Mouse (Mus musculus) left cerebral cortex, postnatal 36 days (tissue): ENCODE results near the gene Olfr1451. TPM values are rescaled to one million over a fixed set of nuclear protein-coding genes. Genes with fewer than 3 reads are reported as not detected.
"Not testable (repeated sequence)": the region's sequence is repeated elsewhere in the genome, so short reads cannot be mapped to it uniquely, and the experiment has no call there.

Experiments
- DNase-seq, 2 experiments: peaks; one replicate each; pipeline ENCODE4 v3.0.0; 2021 to 2022; ENCODE audit warnings: low spot score in 2 of 2, mixed read lengths in 1 of 2
- intact Hi-C: fragments of 180-260 bp; cut with DNase I; formaldehyde crosslinking; loops from one replicate; pipeline ENCODE4 v1.15.1; 2025
- total RNA-seq, 2 experiments: library from RNA; stranded (reverse); gene quantifications; 2 replicates each; pipeline ENCODE4 v1.2.3; 2021

The Olfr1451 gene
- total RNA-seq, result not detected

- DNase-seq, result no peak
- intact Hi-C loops, result no loop called here
Observed at GRCm38 (mm10) chr19:12994714-12995113, at the start of gene Olfr1451. Olfr1451 (plus strand) TSS chr19:12995014.

DNA sequence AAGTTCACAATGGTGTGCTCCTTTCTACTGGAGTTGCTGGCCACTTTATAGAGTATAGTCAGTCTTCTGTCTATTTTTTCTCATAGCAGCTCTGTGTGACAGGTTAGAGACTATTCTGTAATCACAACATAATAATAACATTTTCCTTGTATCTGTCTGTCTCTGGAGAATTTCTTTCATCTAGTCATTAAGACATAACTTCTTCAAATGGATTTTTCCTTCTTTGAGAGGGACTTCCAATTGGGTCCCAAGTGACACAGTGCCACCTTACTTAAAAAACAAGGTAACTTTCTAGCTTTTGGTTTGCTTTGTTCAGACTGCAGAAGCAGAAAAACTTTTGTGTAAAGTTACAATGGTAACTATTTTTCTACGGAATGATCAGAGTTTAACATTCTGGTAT is 44.9 kb upstream of the Olfr1451 start, which contains the start of gene Olfr1450:
Gene Olfr1450, plus strand, starts transcription at position 301 of the 400 bp plus-strand sequence.
- intact Hi-C loops, result no loop called here
- no peak for DNase-seq

DNA sequence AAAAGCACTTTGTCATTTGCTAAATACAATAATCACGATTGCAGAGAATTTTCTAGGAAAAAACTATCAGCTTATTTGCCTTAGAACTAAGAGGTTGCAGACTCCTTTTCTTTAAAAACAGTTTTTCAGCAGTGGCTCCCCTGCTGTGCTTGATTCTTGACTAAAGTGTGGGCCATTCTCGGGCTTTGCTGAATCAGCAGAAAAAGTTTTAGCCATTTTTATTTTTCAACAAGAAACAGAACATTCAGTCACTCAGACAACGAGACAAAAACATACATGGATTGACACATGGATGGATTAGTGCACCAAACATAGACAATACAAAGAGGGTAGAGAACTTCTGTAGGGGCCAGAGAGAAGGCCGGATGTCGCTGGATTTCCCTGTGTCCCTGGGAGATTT is 24.7 kb upstream of the Olfr1451 start:
- DNase-seq, intact Hi-C loops: not testable (repeated sequence)

DNA sequence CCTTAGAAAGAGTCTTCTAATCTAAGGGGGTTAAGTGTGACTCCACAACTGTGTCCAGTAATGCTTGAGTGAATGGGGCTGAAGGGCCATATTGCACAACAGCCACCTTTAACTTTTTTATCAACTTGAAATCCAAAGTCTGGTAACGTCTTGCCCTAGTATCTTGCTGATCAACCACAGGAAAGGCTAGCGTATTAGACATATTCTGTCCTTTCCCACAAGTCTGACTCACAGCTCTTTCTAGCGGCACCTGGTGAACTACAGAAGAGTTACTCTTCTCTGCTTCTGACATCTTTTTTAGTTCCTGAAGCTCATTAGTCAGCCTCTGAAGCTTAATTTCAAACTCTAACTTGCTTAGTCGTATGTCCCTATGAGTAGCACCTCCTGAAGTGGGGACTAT is 2.5 kb upstream of the Olfr1451 start:
- intact Hi-C loops, DNase-seq: not testable (repeated sequence)

DNA sequence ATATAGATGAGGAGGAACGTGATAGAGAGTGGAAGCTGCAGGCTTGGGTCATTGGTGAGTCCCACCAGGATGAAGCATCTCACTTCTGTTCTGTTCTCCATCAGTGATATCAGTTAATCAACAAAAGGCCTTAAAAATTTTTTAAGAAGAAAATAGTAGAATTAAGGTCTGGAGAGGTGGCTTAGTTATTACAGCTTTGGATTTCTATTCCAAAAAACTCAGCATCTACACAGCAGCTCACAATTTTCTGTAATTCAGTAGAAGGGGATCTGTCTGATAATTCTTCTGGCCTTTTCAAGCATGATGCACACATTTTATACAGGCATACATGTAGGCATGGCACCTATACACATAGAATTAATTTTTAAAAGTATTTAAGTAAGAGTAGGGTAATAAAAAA is 33.4 kb downstream of the Olfr1451 start, which contains the start of gene Olfr1453:
Gene Olfr1453, minus strand, starts transcription at position 101 of the 400 bp plus-strand sequence.
- intact Hi-C loops, result no loop called here
- DNase-seq, result no peak

Other genes starting within 250 kb of the Olfr1451 start
- 1 to 10 TPM; 2.6 to 3.9 TPM for gene Cntf, start 229.4 kb upstream of the Olfr1451 start, total RNA-seq
- 10 to 100 TPM; 94.2 to 95.2 TPM for gene Zfp91, start 198.9 kb upstream of the Olfr1451 start, total RNA-seq
- gene Lpxn, start 198.8 kb upstream of the Olfr1451 start, total RNA-seq, result 1 to 10 TPM; 1.2 to 1.6 TPM
- not detected for gene Gm5244, start 148.3 kb upstream of the Olfr1451 start, total RNA-seq
- not detected for gene Olfr1444, start 137.7 kb upstream of the Olfr1451 start, total RNA-seq
- gene Olfr1445, start 111.2 kb upstream of the Olfr1451 start, total RNA-seq, result not detected
- not detected for gene Olfr1446, start 101.5 kb upstream of the Olfr1451 start, total RNA-seq
- gene Olfr1447, start 91.3 kb upstream of the Olfr1451 start, total RNA-seq, result not detected
- gene Olfr1448, start 70.6 kb upstream of the Olfr1451 start, total RNA-seq, result not detected
- gene Olfr1449, start 64.2 kb upstream of the Olfr1451 start, total RNA-seq, result not detected
- gene Olfr1450, start 44.8 kb upstream of the Olfr1451 start, total RNA-seq, result not detected
- not detected for gene Olfr1453, start 33.3 kb downstream of the Olfr1451 start, total RNA-seq
- gene Olfr1454, start 65.6 kb downstream of the Olfr1451 start, total RNA-seq, result not detected
- gene Olfr1457, start 102.9 kb downstream of the Olfr1451 start, total RNA-seq, result not detected
- not detected for gene Olfr1458, start 111.8 kb downstream of the Olfr1451 start, total RNA-seq
- gene Olfr1459, start 154.5 kb downstream of the Olfr1451 start, total RNA-seq, result under 1 TPM; 0.07 to 0.27 TPM
- gene Olfr1461, start 168.0 kb downstream of the Olfr1451 start, total RNA-seq, result not detected
- not detected for gene Olfr1462, start 190.7 kb downstream of the Olfr1451 start, total RNA-seq
- gene Olfr1463, start 236.3 kb downstream of the Olfr1451 start, total RNA-seq, result not detected